Mouse (Mus musculus) hindbrain, embryonic 12.5 days (tissue): ENCODE measurements at regions not wholly inside any gene's neighbourhood (a gene's known extent, or its start where the extent isn't known, plus 50 kb on each side); places are given as distances from the start of the nearest gene placed in this dataset.
"Not testable (repeated sequence)": the region's sequence is repeated elsewhere in the genome, so short reads cannot be mapped to it uniquely, and the experiment has no call there.

Experiments used
- ATAC-seq: fragments of 200-750 bp; cut with Nextera tagmentation; 2 replicates; pipeline ENCODE4 v1.8.0; 2017; ENCODE audit warnings: moderate TSS enrichment; ENCODE audit not compliant: low FRiP score
- H3K27ac ChIP-seq: fragments of 300-500 bp; sonication (generic); 2 replicates; pipeline ENCODE4 v1.5.1; 2016; ENCODE audit warnings: mild to moderate bottlenecking
- H3K27me3 ChIP-seq: fragments of 300-500 bp; sonication (generic); 2 replicates; pipeline ENCODE4 v1.6.1; 2016; ENCODE audit warnings: mild to moderate bottlenecking
- H3K36me3 ChIP-seq: fragments of 300-500 bp; sonication (generic); 2 replicates; pipeline ENCODE4 v1.6.1; 2016; ENCODE audit warnings: mild to moderate bottlenecking
- H3K4me1 ChIP-seq: fragments of 300-500 bp; sonication (generic); 2 replicates; pipeline ENCODE4 v1.6.1; 2016
- H3K4me2 ChIP-seq: fragments of 300-500 bp; sonication (generic); replicated peaks from 2 replicates; pipeline ENCODE4 v1.6.1; 2016; ENCODE audit warnings: mild to moderate bottlenecking
- H3K4me3 ChIP-seq: fragments of 300-500 bp; sonication (generic); 2 replicates; pipeline ENCODE4 v1.5.1; 2016; ENCODE audit warnings: mild to moderate bottlenecking
- H3K9ac ChIP-seq: fragments of 300-500 bp; sonication (generic); 2 replicates; pipeline ENCODE4 v1.6.1; 2016; ENCODE audit warnings: mild to moderate bottlenecking, moderate library complexity
- H3K9me3 ChIP-seq: fragments of 300-500 bp; sonication (generic); replicated peaks from 2 replicates; pipeline ENCODE4 v1.6.1; 2016; ENCODE audit warnings: mild to moderate bottlenecking
- WGBS: fragments of 180-500 bp; shearing (Covaris S2); methylation state at CpG from one replicate; pipeline ENCODE4 v1.1.7; 2016; 5-methylcytosine and 5-hydroxymethylcytosine counted together

- Histone ChIP-seq H3K4me1 (peaks cover 28% of the 10 kb centered on the region), H3K4me3 (no peak overlapping the region), H3K4me2 (no peak overlapping the region), H3K27me3 (no peaks in the 10 kb centered on the region), H3K9ac (no peak overlapping the region), H3K9me3 (no peaks in the 10 kb centered on the region), H3K36me3 (no peaks in the 10 kb centered on the region), H3K27ac (peak overlapping the region; percentile 58)
- 0 out of 2 replicates have a peak, but pooled peaks have one; percentile 18 for ATAC-seq
- WGBS, result 84% methylated on average over 3 of the region's 3 CpGs
These were observed 115.3 kb downstream of the Sox4 start for GRCm38 (mm10) chr13:28838216-28838615.

- not testable (repeated sequence) for H3K27ac ChIP-seq, H3K4me3 ChIP-seq, H3K36me3 ChIP-seq, H3K9ac ChIP-seq, H3K27me3 ChIP-seq, ATAC-seq, H3K9me3 ChIP-seq, H3K4me2 ChIP-seq
- 98% methylated on average over 3 of the region's 3 CpGs for WGBS
- peaks cover 33% of the 10 kb centered on the region for H3K4me1 ChIP-seq
These were observed 116.3 kb downstream of the Sox4 start for GRCm38 (mm10) chr13:28837196-28837595.

GRCm38 (mm10) chr13:28833700-28834065, 119.8 kb downstream of the Sox4 start:
- no peak overlapping the region for H3K4me3 ChIP-seq
- WGBS, result 96% methylated on average over 1 of the region's 1 CpGs
- ATAC-seq, result no peak
- no peaks in the 10 kb centered on the region for H3K9me3 ChIP-seq
- no peaks in the 10 kb centered on the region for H3K36me3 ChIP-seq
- no peak overlapping the region for H3K27ac ChIP-seq
- no peak overlapping the region for H3K4me2 ChIP-seq
- H3K27me3 ChIP-seq, result no peaks in the 10 kb centered on the region
- no peak overlapping the region for H3K9ac ChIP-seq
- H3K4me1 ChIP-seq, result peaks cover 22% of the 10 kb centered on the region

DNA sequence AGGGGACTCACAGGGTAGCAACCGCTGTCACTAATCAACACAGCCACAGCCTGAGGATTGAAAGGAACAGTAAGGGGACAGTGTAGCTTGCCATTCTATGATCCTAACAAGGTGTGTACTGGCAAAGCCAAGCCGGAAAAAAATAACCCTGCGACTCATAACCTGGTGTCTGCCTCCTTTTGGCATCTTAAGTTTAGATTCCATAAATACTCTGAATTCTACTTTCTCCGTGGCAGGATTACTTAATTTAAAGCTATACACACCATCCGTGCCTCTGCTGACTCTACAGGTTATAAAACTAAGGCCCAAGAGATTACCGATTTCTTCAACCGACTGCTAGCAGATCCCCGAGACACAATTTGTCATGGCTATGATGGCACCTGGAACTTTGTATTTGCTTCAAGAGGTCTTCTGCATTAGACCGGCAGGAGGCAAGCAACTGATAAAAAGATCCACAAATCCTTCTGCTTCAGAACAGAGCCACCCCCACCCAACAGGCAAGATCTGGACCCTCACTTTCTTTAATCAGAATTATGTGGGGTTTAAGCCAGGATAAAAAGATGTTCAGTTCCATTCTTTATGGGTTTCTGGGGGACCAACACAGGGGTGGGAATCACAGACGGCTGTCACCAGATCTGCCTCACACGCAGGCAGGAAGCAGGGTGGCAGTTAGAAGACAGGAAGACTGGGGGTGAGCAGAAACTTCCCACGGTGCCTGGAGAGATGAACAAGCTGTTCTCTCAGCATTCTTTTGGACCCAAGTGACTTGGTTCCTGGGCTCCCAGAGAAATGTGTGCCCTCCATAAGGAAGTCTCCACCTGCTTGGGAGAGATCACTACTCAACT, 120.4 kb downstream of the Sox4 start:
- H3K4me1 ChIP-seq, result peaks cover 18% of the 10 kb centered on the region
- H3K4me3 ChIP-seq, result no peak overlapping the region
- H3K27me3 ChIP-seq, result no peaks in the 10 kb centered on the region
- no peak overlapping the region for H3K9ac ChIP-seq
- WGBS, result 73% methylated on average over 12 of the region's 12 CpGs
- H3K4me2 ChIP-seq, result no peak overlapping the region
- no peaks in the 10 kb centered on the region for H3K36me3 ChIP-seq
- no peak overlapping the region for H3K27ac ChIP-seq
- ATAC-seq, result no peak
- no peaks in the 10 kb centered on the region for H3K9me3 ChIP-seq

DNA sequence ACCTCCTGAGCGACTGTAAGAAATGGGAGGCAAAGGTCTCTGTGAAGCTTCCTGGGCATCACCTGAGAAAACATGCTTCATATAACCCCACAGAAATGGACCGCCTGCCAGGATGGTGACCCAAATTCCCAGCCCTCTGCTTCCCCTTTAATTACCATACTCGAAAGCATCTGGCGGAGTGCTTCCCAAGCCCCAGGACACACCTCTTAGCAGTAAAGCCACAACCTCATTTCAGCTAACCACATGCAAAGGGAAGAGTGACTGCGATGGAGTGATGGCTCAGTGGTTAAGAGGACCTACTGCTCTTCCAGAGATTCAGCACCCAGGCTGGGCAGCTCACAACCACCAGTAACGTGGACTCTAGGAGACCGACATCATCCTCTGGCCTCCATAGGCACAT, 127.2 kb downstream of the Sox4 start:
- WGBS, result 81% methylated on average over 7 of the region's 7 CpGs

GRCm38 (mm10) chr13:28823985-28824384, 129.5 kb downstream of the Sox4 start:
- WGBS, result 58% methylated on average over 11 of the region's 11 CpGs
- Histone ChIP-seq H3K36me3 (no peaks in the 10 kb centered on the region), H3K9ac (no peak overlapping the region), H3K9me3 (no peaks in the 10 kb centered on the region), H3K4me1 (peaks cover 20% of the 10 kb centered on the region), H3K4me3 (no peak overlapping the region), H3K27me3 (no peaks in the 10 kb centered on the region), H3K4me2 (no peak overlapping the region), H3K27ac (no peak overlapping the region)
- no peak; the same call in 1 of the 2 replicates for ATAC-seq

More for the DNA sequence above, 127.2 kb downstream of the Sox4 start:
- H3K27me3 ChIP-seq, result no peaks in the 10 kb centered on the region
- no peak overlapping the region for H3K4me2 ChIP-seq
- H3K4me3 ChIP-seq, result no peak overlapping the region
- no peak for ATAC-seq
- H3K36me3 ChIP-seq, result no peaks in the 10 kb centered on the region
- no peak overlapping the region for H3K27ac ChIP-seq
- no peak overlapping the region for H3K9ac ChIP-seq
- H3K9me3 ChIP-seq, result no peaks in the 10 kb centered on the region
- peaks cover 26% of the 10 kb centered on the region for H3K4me1 ChIP-seq

GRCm38 (mm10) chr13:28823311-28823880, 130.1 kb downstream of the Sox4 start:
- Histone ChIP-seq H3K27me3 (no peaks in the 10 kb centered on the region), H3K4me1 (peaks cover 20% of the 10 kb centered on the region), H3K4me2 (no peak overlapping the region), H3K4me3 (no peak overlapping the region), H3K9me3 (no peaks in the 10 kb centered on the region), H3K9ac (no peak overlapping the region), H3K27ac (no peak overlapping the region), H3K36me3 (no peaks in the 10 kb centered on the region)
- WGBS, result 80% methylated on average over 9 of the region's 9 CpGs
- no peak for ATAC-seq

DNA sequence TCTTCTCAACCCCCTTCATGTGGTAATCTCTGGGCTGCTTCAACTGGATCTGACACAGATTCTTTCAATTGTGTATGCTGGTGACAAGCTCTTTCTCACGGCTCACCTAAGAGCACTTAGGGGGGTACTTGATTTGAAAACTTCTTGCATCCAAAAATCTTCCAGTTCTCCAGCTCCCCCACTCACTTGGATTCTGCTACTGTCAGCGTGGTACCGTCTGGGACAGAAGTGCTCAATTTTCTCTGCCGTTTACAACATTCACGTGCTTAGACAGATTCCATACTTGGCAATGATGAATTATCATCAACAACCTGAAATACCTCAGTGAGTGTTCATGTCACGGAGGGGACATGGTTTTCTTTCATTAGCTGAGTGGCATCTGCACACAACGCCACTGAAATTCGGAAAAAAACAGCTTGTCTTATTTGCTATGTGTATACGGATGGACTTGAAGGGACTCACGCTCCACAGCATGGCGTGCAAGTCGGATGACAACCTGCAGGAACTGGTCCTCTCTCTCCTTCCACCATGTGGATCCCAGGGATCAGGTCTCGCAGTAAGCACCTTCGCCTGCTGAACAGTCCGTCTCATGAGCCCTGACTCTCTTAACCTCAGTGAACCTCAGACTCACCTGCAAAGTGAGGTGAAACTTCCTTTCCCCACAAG, 132.5 kb downstream of the Sox4 start:
- no peak for ATAC-seq

DNA sequence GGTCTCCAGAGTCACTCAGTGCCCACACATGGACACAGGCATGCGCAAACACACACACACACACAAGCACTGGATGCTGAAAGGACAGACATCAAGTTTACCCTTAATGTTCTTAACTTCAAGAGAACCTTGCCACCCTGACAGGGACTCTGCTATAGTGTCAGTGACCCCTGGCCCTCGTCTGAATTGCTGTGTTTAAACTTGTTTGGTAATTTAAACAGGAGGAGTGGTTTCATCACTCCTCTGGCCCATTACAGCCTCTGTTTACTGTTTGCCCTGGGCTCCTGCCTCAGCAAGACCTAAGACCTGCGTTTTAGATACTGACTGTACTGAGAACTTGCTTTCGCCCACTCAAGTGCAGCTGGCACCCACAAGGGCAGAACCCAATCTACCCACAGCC, 139.4 kb downstream of the Sox4 start:
- no peak overlapping the region for H3K4me2 ChIP-seq
- no peak overlapping the region for H3K9ac ChIP-seq
- peaks cover 53% of the 10 kb centered on the region for H3K4me1 ChIP-seq
- no peaks in the 10 kb centered on the region for H3K9me3 ChIP-seq
- H3K27me3 ChIP-seq, result no peaks in the 10 kb centered on the region
- H3K27ac ChIP-seq, result no peak overlapping the region
- ATAC-seq, result no peak
- H3K4me3 ChIP-seq, result no peak overlapping the region
- H3K36me3 ChIP-seq, result no peaks in the 10 kb centered on the region
- WGBS, result 70% methylated on average over 4 of the region's 4 CpGs

More for the DNA sequence above, 132.5 kb downstream of the Sox4 start:
- Histone ChIP-seq H3K4me1 (peaks cover 25% of the 10 kb centered on the region), H3K36me3 (no peaks in the 10 kb centered on the region), H3K9ac (no peak overlapping the region), H3K4me2 (no peak overlapping the region), H3K9me3 (no peaks in the 10 kb centered on the region), H3K27ac (no peak overlapping the region), H3K4me3 (no peak overlapping the region), H3K27me3 (no peaks in the 10 kb centered on the region)
- 82% methylated on average over 15 of the region's 15 CpGs for WGBS

DNA sequence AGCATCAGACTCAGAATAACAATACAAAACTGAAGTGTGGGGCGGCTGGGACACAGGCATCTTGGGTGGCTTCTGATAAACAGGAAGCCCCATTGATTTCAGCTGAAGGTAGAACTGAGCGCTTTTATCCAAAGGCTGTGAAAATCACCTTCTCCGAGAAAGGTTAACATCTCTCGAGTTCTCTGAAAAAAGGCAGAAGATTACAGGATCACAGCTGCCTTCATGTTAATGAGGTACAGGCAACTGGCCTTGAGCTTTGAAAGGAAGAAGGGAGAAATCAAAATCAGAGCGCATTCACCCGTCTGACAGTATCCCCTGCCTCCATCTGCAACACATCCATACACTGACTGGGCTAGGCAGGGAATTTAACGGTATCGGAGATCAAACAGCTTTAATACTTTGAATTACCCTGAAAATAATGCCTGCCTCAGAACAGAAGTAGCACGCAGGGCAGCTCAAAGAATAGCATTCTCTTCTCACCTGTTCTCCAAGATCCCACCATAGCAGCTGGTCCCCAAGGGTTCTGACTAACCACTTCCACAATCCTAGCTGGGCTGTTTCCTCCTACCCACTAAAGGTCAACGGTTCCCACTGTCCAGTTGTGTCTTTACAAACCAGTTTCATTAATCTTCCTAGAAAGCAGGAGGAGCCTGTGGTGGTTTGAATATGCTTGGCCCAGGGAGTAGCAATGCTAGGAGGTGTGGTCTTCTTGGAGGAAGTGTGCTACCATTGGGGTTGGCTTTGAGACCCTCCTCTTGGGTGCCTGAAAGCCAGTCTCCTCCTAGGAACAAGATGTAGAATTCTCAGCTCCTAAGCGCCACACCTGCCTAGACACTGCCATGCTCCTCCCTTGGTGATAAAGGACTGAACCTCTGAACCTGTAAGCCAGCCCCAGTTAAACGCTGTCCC, 141.6 kb downstream of the Sox4 start:
- peaks cover 57% of the 10 kb centered on the region for H3K4me1 ChIP-seq
- no peaks in the 10 kb centered on the region for H3K36me3 ChIP-seq
- 0 out of 2 replicates have a peak, but pooled peaks have one; percentile 23 for ATAC-seq
- H3K9ac ChIP-seq, result peak overlapping the region; percentile 8; the same call in 1 of the 2 replicates
- no peaks in the 10 kb centered on the region for H3K27me3 ChIP-seq
- H3K4me2 ChIP-seq, result peak overlapping the region; percentile 29
- no peaks in the 10 kb centered on the region for H3K9me3 ChIP-seq
- H3K27ac ChIP-seq, result peak overlapping the region; percentile 82
- 27% methylated on average over 12 of the region's 12 CpGs for WGBS
- no peak overlapping the region for H3K4me3 ChIP-seq

DNA sequence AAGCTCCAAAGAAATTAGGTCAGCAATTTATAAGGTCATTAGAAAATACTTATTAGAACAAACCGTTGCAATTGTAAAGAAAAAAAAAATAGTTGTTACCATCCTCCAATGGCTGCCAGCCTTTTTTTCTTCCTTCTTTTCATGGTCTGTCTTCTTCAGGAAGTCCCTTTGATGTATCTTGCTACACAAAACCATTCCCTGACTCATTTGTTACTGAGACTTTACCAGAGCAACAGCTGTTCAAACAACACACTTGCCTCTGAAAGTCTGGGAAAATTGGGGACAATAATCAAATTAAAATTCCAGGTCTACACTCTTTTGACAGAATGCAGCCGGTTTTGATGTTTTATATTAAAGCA, 142.5 kb downstream of the Sox4 start:
- WGBS, result 6% methylated on average over 2 of the region's 2 CpGs
- H3K4me1 ChIP-seq, result peaks cover 54% of the 10 kb centered on the region
- ATAC-seq, result no peak

More for the DNA sequence above, 142.5 kb downstream of the Sox4 start:
- no peak overlapping the region for H3K4me3 ChIP-seq
- H3K9me3 ChIP-seq, result no peaks in the 10 kb centered on the region
- no peaks in the 10 kb centered on the region for H3K36me3 ChIP-seq
- H3K27me3 ChIP-seq, result no peaks in the 10 kb centered on the region
- H3K27ac ChIP-seq, result peak overlapping the region; percentile 82
- no peak overlapping the region for H3K9ac ChIP-seq
- H3K4me2 ChIP-seq, result no peak overlapping the region
